Mouse (Mus musculus): ENCODE results near the gene Ccdc69. TPM values are rescaled to one million over a fixed set of nuclear protein-coding genes. Genes with fewer than 3 reads are reported as not detected.
"Not testable (repeated sequence)": the region's sequence is repeated elsewhere in the genome, so short reads cannot be mapped to it uniquely, and the experiment has no call there.

Ccdc69 gene
- total RNA-seq, 2 experiments from 2014 or later = 14.1 to 14.4 TPM

DNA sequence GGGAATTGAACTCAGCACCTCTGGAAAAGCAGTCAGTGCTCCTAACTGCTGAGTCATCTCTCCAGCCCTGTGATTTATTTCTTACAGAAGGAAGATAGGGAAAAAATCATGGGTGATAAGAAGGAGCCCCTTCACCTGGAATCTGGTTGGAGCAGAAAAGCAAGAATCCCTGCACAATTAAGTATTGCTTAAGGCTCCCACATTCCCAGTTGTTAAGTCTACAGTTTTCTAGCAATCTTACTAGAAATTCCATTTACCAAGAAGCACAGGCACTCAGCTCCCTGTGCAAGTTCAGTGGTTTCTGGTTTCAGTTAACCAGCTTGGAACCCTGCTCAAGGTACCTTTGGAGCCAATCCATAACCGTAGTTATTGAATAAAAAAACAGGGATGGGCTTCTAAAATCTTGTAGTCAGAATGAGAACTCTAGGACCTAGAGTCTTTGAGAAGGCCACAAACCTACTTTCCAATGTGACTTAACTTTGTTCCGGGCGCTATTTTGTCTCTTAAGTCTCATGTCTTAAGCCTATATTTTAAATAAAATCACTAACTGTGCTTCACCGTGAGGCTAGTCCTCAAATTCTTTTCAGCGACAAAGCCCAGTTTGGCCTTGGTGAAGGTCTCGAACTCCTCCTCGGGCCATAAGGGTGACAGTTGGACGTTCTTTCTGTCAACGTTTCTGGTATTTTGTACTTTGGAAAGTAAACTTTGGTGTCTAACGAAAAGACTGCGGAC, 19.0 kb upstream of the Ccdc69 start:
- DNase-seq = no peak

DNA sequence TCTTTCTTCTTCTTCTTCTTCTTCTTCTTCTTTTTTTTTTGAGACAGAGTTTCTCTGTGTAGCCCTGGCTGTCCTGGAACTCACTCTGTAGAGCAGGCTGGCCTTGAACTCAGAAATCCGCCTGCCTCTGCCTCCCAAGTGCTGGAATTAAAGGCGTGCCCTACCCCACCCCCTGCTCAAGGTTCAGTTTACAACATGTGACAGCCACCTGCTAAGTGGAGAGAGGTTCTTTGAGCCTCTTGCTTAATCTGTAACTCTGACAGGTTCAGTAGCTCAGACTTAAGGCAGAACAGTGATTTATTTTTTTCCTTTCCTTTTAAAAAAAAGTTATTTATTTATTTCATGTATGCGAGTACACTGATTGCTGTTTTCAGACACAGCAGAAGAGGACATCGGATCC, 18.4 kb upstream of the Ccdc69 start:
- DNase-seq = not testable (repeated sequence)

DNA sequence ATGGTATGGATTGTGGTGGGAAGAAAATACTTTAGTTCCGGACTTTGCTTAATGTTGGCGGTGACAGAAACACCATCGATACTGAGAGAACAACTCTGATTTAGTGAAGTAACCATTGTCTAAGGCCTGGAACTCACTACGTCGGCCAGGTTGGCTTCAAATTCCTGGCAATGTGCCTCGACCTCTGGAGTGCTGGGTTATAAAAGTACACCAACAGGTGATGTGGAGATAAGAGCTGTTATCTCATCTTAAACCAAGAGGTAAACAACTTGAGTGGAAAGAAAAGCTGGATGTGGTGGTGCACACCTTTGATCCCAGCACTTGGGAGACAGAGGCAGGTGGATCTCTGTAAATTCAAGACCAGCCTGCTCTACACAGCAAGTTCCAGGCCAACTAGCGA, 15.2 kb upstream of the Ccdc69 start:
- DNase-seq = no peak

DNA sequence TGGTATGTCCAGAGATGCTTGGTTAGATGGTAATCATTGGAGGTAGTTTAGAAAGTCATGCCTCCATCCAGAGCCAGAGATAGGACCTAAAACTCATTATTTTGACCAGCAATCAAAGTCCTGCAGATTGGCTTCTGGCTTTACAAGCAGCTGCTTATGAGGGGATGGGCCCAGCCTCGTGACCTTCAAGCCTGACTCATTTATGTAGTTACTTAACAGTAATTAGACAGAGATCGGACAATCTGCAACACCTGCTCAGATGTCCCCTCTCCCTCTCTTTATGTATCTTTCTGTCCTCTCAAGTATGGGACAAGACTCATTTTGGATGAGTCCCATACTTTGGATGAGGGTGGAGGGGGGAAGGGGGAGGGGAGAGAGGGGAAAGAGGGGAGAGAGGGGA, 12.0 kb upstream of the Ccdc69 start:
- no peak for DNase-seq

DNA sequence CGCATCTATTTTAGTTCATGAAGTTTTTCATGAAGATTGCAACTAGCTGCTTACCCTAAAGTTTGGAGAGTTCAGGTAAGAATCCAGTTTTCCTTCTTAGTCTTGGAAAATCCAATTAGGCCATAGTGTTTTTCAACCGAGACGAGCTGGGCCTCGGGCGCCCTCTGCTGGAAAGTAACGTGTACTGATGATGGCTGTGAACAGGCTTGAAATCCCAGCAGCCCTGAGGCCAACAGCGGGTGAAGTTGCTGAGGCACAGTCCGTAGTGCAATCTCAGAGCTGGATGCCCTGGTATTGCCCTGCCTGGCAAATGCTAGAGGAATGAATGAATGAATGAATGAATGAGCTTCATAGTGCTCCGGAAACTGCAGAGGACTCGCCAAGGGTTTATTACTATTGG, 9.1 kb upstream of the Ccdc69 start:
- DNase-seq = peak; percentile 78

DNA sequence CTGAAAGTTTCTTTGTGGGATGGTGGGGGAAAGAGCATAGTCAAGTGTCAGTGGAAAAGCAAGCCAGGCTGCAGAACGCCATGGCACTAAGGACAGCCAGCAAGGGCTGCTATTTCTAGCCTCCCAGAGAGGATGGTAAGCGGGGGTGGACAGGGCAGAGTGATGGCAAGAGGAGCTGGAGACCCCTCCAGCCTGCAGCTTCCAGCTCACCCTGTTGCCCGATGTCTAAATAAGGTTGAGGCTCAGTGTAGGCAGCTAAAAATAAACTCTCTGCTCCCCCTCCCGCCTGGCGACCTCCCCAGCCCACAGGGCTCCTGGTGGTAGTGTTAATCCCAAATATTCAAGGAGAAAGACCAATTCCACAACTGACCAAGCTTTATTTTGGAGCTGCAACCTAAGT, 7.5 kb upstream of the Ccdc69 start:
- DNase-seq = peak; percentile 39

DNA sequence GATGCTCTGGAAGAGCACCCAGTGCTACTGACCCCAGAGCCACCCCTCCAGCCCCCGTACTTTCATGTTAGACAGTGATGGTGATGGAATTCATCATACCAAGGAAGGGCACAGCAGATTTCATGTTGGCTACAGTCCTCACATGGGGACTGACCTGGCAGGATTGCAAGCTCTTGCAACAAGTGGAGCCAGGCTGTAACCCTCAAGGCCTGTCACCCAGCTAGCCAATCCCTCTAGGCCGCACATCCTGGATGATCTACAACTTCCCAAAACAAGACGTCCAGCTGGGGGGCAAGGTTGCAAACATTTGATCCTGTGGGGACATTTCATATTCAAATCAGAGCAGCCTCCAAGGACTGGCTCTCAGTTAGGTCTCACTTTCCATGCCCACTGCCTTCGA, 6.7 kb upstream of the Ccdc69 start:
- no peak for DNase-seq

DNA sequence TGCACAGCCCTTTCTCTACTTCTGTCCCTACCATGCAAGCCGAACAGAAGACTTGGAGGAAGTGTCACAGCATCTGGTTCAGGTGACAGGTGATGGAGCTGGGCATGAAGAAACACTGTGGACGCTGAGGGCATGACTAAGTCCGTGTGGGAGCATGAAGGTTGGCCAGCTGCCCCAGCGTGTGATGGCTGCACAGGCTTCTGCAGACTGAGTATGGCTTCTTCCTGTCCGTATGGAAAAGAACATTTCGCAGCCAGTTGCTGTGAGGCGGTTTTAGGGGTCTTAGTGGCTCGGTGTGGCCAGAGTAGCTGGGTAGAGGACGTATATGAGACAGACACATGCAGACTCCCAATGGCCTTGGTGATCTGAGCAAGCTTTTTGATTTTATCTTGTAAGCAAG, 3.3 kb upstream of the Ccdc69 start:
- no peak for DNase-seq

DNA sequence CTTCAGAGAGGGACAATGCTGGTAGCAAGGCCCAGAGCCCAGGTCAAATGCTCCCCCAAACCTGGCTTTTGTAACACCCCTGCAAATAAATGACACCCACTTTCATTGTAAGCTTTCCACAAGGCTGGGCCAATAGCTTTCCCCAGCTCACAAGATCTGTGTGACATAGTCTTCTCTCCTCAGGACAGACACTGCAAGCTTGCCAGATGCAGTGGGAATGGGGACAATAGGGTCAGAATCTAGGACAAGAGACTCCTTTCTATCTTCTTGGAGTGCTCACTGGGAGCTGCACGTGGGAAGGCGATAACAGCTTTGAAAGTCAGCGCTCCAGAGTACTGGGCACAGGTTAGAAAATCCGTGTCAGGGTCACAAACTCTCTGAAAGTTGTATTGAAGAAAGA, 1.2 kb upstream of the Ccdc69 start:
- DNase-seq = no peak

DNA sequence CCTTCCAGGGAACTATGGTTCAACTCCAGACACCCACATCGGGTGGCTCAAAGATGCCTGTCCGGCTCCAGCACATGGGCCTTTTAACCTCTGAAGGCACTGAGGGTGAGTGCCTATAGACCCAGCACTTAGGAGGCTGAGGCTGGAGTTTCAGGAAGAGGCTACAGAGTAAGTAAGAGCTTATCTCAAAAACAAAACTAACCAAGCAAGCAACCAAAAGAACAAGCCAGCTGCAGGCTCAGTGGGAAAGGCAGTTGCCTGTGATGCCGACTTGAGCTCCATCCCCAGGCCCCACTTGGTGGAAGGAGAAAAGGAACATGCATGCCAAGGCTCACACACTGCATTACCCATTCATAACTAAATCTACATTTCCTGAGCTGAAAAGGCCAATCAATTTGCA, 571 bp upstream of the Ccdc69 start:
- no peak for DNase-seq

DNA sequence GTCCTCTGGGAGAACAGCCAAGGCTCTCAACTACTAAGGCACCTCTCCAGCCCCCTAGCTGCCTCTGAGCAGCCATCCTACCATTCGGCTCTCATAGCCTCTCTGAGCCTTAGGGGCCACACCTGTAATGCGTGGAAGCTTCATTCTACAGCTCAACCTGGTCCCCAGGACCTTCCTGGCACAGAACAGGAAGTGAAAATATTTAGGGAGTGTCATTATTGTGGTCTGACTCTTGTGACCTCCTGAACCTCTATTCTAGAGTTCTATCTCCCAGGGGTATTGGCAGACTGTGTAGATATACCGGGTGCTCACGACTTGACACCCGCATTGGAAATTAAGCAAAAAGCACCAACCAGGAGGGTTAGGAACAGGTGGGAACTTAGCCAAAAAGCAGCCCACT, 1.7 kb downstream of the Ccdc69 start:
- no peak for DNase-seq

DNA sequence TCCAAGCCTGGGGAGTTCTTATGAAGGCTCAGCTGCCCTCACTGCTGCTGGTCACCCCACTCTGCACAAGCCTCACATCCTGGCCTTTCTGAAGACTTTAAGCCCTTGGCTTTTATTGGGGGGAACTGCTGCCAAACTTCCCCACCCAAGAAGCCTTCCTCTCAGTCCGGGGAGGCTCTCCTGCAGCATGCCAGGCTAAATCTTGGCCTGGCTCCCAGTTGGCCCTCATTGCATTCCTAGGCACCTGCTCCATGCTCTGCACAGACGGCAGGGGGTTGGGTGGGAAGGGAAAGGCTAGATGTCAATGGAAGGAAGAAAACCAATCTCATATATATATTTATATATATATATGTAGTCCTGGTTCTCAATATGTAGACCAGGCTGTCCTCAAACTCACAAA, 2.3 kb downstream of the Ccdc69 start:
- DNase-seq = peak; percentile 50

DNA sequence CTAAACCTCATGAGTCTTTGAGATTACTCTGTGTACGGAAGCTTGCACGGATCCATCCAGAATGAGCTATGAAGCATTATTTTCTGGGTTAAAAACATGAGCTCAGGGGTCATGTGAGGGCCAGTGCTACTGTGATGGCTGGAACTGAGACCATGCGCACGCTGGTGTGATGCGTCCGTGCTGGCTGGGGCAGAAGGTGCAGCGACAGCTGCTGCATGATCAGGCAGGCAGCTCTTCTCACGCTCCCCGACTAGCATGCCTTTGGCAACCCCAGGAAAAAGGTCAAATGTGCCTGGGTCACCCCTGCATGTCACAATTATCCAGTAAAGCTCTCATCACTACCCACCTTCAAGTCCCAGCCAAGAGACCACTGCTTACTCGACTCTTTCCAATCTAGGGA, 4.7 kb downstream of the Ccdc69 start:
- DNase-seq = peak; percentile 30

DNA sequence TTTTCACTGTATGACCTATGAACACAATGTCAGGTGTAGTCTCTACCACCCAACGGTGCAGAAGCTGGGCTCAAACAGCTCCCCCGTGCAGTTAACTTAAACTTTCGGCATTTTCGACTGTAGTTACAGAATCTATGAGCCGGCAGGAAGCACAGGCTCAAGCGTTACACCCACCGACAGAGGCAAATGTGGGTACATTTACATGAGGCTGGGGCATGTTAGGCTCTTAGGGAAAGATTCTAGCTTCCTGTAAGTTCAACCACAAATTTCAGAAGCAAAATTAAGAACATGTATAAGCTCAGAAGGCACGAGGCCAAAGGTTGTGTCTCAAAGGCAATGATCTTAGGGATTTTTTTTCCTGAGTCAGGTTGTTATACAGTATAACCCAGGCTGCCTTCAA, 5.5 kb downstream of the Ccdc69 start:
- no peak for DNase-seq

DNA sequence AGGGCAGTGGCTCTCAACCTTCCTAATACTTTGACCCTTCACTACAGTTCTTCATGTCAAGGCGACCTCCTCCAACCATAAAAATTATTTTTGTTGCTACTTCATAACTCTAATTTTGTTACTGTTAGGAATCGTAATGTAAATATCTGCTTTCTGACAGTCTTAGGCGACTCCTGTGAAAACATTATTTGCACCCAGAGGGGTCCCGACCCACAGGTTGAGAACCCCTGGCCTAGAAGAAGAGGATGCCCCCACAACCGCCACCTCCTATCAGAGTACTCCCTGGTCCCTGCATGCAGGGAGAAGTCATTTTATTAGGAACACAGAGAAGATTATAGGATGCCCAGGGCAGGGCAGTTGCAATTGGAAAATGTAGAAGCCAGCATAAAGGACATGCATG, 6.6 kb downstream of the Ccdc69 start:
- no peak for DNase-seq

DNA sequence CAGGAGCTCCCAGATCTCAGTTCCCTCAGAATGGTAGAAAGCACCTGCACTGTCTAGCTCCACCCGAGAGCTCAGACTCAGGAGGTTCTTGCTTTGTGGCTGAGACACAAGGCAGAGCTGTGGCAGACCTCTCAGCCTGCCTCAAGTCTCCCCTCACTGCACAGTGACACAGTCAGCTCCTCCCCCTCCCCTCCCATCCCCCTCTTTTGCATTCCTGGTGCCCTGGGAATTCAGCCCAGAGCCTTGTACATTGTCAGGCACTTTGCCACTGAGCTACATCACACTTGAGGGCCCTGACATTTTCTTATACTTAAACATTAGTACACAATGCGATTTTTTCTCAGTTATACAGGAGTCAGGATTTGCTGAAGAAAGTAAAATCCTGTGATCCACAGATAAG, 8.9 kb downstream of the Ccdc69 start:
- no peak for DNase-seq

DNA sequence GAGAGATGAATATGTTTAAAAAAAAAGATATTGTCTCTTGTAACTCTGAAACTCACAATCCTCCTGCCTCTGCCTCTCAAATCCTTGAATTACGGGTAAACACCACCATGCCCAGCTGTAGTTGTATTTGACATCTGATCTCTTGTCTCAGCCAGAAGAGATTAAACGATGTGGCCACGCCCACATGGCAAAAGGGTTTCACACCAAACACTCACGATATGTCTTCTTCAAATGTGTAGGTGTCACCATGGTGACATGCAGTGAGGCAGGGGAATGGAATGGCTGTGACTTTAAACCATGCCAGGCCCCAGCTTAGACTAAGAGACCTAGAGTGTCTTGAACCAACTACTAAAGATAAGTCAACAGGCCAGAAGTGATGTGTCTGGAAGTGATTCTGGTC, 11.0 kb downstream of the Ccdc69 start:
- DNase-seq = no peak

DNA sequence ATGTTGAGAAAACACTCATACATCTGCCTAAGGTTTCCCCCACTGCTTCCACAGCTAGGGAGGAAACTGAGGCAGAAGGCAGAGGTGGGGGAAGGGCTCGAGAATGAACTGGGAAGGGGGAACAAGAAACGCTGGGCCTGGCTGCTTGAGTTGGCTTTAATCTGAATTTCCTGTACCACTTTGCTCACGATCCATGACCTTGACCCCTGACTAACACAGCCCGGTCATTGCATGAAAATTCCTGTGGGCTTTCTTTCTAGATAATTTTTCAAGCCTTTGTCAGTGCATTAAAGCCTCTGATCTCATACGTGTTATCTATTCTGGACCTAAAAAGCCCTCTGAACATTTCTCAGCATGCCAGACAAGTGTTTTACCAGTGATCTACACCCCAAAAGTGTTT, 15.1 kb downstream of the Ccdc69 start:
- DNase-seq = no peak

DNA sequence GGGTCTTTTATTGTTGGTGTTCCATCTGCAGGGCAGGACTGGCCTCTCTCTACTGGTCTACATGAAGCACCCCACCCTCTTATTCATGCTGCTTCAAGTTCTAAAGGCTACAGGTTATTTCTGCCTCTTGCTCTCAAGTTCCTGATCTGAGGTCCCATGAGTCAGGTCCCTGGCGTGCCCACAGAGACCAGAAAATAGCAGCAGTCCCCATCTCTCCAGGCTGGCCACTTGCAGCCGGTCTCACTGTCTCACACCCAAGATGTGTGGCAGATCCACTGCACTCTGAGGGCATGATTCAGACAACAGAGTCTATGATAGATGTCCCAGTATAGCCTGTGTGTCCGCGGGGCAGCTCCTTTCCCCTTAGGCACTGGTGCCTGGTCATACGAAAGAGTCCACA, 17.1 kb downstream of the Ccdc69 start:
- DNase-seq = no peak

DNA sequence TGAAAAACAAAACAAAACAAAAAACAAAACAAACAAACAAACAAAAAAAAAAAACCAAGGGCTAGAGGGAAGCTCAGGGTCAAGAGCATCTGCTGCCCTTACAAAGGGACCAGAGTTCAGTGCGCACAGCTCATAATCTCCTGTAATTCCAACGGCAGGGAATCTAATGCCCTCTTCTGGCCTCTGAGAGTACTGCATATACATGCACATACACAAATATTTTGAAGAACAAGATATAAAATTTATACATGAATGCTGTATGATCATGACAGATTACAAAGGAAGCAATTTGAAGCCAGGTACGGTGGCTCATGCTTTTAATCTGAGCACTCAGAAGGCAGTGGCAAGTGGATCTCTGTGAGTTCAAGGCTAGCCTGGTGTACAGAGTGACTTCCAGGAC, 20.4 kb downstream of the Ccdc69 start:
- no peak for DNase-seq

DNA sequence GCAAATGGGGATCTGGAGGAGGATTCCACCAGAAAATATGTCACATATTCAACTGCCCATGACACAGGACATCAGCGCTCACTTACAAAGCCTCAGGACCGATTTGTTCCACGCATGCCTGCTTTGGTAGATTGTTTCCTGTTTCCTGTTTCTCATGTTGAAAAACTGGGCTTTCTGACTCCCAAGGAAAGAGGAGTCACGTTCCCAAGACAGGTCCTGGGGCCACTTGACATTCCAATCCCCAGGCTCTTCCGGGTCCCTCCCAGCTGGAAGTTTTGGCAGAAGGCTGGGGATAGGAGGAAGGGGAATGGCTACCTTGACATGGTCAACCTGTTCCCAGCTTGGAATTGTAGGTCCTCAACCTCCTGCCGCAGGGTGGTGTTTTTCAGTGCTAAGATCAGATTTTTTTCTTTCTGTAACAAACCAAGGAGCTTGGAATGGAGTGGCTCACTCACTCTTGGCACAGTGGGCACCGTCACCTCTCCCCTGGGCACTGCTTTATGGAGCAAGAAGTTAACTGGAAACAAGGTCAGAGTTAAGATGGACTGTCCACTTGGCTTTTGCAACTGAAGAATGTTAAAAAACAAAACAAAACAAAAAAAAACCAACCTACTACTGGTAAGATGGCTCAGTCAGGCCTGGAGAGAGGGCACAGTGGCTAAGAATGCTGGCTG, 27.0 kb downstream of the Ccdc69 start:
- DNase-seq = no peak

DNA sequence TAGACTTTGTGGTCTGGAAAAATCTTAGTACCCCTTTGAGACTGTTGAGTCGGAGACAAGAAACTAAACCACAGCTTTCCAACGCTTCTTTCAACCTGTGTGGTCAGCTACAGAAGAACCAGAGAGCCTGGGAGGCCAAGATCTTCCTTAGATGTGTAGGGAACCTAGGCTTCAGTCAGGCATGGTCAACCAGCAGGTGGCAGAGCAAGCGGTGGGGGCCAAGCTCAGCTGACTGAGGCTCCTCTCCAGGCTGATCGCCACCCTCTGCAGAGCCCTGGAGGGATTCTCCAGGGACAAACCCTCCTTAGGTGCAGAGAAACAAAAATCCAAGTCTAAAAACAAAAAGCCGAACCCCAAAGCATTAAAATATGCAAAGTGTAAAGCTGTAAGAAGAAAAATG, 31.3 kb downstream of the Ccdc69 start:
- DNase-seq = peak; percentile 49

DNA sequence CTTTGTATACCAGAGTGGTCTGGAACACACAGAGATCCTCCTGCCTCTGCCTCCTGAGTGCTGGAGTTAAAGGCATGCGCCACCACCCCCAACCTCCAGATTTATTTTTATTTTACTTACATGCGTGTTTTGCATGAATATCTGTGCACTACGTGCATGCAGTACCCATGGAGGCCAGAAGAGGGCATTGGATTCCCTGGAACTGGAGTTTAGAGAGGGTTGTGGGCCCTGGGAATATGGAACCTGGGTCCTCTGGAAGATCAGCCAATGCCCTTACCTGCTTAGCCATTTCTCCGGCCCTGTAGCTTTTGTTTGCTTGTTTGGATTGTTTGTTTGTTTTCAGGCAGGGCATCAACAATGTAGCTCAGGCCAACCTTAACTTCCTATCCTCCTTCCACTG, 36.6 kb downstream of the Ccdc69 start:
- peak; percentile 16 for DNase-seq

DNA sequence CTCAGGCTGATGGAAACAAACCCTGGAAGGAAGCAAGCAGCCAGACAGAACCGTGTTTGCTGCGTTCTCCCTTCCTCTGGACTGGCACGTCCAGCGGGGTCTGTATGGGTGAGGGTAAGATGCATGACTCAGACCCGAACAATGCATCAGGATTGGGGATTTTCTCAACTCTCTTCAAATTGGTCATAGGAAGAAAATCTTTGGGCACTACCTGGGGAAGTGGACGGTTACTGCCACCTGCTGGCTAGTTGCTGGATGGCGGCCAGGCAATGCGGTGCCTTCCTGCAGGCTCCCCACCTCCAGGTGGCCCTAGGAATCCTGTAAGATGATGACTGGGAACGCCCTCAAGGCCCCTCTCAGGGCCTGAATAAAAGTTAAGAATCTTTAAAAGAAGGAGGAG, 38.3 kb downstream of the Ccdc69 start:
- peak; percentile 88 for DNase-seq
